Mouse (Mus musculus) adrenal gland, adult 2 months (tissue): ENCODE measurements at regions not wholly inside any gene's neighbourhood (a gene's known extent, or its start where the extent isn't known, plus 50 kb on each side); places are given as distances from the start of the nearest gene placed in this dataset.

Source experiments
- DNase-seq: peaks from one replicate; pipeline ENCODE4 v3.0.0; 2021

DNA sequence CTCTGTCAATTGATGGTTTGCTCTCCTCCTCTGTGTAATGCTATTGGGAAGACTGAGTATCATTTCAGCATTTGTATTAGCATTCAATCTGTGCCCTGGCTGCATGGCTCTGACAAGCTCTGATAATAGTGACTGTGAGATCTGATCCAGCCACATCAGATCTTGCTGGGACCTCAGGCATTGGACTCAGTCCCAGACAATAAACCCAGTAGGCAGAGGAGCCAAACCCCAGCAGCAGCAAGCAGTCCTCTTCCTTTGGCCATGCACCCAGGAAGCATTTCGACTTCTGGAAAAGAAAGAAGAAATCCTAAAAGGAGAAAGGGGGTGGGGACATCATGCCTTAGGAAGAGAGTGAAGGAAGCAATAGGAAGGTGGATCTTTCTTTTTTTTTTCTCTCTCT is 205.8 kb upstream of the Onecut1 start:
- DNase-seq, result no peak

DNA sequence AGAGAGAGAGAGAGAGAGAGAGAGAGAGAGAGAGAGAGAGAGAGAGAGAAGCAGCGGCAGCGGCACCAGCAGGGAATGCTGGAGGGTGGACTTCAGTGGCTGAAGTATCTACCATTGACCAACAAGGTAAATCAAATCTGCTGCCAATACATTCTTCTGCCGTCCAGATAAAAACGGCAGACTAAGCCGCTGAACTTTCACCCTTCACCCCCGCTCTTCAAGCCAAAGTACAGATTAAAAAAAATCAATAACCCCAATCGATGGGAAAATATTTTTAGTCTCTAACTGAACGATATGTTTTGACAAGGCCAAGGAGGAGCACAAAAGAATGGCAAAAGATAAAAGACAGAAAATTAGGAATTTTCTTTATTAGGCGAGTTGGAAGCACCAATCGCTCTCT is 205.3 kb upstream of the Onecut1 start:
- no peak for DNase-seq

DNA sequence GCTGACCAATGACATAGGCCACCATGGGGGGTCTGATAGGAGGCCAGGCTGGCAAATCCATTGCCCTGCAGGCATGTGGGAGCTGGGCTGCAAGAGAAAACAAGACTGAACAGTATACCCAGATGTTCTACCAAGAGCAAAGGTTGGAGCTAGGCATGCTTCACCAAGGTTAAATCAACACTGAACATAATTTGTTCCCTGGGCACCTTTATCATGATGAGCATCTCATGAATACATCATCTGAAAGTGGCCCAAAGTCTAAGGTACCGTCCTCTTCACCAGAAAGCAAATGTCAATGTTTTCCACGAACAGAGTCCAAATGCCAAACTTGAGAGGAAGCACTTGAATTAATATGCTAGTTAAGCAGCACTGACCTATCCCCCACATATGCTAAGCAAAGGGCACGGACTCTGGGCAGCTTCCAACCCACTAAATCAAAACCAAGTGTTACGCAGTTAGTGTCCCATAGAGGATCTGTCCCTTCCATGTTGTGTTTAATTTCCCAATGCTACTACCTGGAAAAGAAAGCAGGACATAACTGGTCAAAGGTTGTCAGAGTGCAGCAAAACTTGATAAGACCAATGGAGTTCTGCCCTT is 190.3 kb upstream of the Onecut1 start:
- DNase-seq, result peak; percentile 9

DNA sequence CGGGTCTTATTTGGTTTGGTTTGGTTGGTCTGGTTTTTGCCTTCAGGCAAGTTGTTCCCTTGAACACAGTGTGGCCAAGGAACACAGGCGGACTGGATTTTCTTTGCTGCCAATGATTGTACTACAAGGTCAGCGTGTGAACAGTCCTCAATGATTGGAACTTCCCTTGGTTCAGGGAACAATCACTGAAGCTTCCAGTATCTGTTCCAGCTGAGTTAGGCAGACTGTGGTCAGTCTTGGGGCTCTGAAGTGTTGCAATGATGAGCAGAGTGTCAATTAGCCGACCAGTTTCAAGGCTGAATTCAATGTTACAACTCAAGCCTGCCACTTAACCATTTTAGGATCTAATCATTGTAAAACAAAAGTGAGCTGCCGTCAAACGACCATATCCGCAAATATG is 189.5 kb upstream of the Onecut1 start:
- DNase-seq, result peak; percentile 19

DNA sequence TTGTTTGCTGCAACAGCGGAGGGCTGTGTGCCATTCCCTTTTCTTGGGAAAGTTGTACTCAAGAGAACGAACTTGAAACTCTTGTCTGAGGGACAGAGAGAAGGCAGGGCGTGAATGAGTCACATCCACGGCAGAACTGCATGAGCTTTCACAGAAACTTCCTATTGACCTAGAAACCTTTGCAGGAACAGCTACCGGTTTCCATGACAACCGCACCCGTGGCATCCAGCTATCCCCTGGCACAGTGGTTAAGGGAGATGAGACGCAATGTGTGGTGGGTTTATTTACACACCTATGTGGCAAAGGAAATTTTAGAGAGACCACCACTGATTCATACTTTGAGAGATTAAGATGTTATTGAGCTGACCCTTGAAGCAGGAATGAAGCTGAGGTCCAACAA is 163.5 kb upstream of the Onecut1 start:
- no peak for DNase-seq

DNA sequence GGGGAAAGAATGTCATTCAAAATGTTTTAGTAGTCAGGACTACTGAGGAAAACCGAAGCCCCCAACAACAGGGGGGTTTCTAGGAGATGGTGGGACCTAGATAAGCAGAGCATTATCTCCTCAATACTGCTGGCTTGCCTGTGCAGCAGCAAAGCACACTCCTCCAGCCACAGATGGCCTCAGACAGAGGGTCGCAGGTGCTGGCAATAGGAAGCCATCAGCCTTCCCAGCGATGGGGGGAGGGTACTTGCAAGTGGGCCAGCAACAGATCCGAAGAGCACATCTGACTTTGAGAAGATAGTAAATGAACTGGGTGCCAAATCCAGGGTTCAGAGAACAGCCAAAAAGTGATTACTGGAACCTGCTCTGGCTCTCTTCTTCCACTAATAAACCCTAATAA is 156.0 kb upstream of the Onecut1 start:
- no peak for DNase-seq

DNA sequence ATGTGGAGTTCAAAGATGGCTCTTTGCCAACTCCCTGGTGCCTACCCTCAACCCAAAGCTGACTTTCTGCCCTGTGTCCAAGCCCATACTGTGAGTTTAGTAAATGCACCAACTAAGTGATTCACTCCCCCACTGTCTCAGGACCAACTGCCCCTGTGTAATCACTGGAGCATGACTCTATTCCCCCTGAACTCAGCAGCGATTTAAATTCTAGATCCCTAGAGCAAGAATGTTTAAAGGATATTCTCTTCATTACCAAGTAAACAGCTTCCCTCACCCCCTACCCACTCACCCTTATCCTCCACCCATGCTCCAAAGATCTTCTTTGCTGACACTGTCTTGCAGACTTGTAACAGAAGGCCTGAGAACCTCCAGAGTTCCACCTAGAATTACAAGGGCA is 154.1 kb upstream of the Onecut1 start:
- no peak for DNase-seq

DNA sequence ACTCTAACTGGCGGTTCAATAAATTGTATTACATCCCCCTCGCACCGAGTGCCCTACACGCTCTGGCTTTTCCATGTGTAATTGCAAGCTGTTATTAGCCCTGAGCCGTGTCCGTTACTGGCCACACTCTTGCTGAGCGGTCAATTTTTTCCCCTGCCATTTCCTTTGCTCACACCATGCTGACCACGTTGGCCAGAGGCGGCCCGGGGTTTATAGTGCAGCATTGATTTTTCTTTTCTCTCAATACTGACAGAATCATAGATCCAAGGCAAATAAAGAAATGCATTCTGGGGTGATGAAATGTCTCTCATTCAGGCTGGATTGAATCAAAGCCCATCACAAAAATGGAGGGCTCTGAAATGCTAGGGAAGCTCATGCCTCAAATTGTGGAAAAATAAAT is 150.0 kb upstream of the Onecut1 start:
- no peak for DNase-seq

DNA sequence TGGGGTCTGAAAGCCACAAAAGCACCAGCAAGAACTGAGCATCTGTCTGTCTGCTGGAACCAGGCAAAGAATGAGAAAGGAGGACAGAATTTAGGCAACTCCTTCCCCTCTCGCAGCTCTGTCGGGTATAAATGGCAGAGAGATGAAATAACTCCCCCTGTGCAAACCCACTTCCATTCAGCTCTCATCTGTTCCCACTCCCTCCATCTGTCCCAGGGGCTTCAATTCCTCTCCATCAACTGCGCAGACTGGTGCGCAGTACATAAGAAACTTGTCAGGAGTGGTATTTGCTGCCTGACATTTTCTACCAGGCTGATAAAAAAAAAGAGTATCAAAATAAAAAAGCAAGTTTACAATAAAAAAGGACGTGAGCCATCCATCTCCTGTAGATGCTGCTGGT is 129.3 kb upstream of the Onecut1 start:
- no peak for DNase-seq

DNA sequence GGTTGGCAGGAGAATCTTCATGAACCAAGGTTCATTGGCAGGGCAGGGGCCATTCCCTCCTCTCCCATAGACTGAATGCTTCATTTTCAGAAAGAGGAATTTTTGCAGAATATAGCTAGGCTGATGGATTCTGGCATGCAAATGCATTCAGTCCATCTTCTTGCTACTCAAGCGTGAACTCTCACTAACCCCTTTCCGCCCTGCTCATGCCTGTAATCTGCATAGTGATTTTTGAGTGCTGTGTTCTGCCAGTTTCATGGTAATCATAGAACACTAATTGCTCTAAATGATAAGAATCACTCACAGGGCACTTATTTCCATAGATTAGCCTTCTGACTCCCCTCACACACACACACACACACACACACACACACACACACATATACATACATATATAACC is 119.8 kb upstream of the Onecut1 start:
- DNase-seq, result no peak

DNA sequence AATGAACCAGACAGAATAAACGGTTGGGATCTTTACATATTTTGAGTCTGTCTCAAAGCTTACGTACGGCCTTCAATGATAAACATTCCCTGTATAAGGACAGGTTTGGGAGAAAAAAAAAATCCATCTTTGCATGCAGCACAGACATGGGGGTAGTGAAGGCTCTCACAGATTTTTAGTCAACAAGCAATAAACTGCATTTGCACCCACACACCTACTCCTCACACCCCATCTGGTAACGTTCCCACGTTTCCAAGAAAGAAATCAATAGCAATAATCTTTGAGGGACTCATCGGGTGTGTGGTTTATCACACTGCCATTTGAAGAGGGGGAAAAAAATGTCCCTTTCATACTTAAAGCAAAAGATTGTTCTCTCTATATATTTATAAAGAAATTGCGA is 113.8 kb upstream of the Onecut1 start:
- DNase-seq, result no peak

DNA sequence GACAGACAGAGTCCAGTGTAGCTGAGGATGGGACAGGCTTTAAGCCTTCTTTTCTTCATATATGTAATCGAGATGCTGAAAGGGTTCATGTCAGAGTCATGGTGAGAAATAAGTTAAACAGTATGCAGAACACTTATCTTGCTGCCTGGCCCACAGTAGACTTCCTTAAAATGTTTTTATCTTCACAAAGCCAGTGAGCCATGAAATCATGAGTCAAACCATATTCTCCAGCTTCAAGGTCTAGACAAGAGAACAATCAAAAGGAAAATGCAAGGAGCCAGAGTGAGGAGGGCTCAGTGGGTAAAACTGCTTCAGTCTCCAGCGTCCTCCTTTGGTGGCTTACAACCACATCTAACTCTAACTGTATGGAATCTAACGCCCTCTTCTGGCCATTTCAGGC is 103.7 kb upstream of the Onecut1 start:
- DNase-seq, result no peak

DNA sequence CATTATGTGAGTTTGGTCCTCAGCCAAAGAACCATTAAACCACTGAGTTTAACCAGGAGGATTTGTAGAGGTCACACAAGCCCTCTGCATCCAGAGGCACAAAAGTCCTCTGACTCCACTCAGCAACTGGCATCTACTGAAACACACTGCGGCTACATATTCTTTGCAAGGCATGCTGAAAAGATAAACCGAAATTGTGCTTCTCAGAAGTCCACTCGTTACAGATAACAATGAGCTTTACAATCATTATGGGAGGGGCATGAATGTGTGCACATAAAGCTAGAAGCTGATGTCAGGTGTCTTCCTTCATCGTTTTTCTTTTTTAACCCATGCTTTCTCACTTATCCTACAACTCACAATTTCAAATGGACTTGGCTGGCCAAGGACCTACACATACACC is 102.8 kb upstream of the Onecut1 start:
- no peak for DNase-seq

DNA sequence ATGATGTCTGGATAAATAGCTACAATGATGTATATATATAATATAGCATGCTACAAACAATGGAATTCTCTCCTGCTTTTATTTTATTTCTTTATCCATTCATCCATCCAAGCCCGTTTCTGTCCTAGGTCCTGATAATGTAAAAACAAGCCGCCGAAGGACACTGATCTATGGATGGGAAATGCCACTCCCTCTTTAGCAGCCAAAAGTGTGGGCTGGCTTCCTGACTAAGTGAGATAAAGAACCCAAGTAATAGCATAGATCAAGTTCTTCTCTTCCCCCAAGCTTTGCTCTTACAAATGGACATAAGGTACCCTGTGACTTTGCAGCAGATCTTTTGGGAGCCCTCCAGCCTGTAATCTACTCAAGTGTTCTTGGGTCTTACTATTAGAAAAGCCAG is 81.3 kb upstream of the Onecut1 start:
- DNase-seq, result no peak

DNA sequence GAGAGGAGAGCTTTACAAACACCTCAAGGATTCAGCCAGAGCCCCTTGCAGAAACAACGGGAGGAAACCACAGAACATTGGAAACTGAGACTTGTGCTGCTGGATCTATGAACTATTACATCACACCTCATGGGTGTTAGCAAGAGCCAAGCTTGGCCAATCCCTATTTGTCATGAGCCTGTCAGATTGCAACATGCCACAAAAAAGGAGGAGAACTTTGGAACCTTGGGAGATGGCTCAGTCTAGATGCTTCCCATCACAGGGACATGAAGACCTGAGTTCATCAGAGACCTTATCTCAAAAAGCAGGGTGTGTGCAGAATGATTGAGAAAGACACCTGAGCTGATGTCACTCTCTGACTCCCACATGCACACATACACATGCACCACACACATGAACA is 68.3 kb upstream of the Onecut1 start:
- DNase-seq, result peak; percentile 27

DNA sequence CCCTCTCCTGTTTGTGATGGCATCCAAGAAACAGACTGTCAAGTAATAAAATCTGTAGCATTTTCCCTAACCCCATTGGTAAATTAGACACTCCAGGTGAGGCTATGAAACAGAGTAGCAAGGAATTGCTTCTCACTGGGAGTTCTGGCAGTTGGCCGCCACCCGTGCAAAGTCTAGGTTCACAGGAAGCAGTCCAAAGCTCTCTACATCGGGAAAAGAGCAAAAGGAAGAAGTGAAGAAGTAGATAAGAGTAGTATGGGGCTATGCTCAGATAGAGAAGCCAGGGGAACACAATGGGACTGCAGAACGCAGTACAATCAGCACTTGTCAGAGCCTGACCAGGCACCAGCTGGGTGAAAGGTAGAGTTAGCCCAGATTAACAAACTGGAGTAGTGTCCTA is 65.7 kb upstream of the Onecut1 start:
- no peak for DNase-seq

DNA sequence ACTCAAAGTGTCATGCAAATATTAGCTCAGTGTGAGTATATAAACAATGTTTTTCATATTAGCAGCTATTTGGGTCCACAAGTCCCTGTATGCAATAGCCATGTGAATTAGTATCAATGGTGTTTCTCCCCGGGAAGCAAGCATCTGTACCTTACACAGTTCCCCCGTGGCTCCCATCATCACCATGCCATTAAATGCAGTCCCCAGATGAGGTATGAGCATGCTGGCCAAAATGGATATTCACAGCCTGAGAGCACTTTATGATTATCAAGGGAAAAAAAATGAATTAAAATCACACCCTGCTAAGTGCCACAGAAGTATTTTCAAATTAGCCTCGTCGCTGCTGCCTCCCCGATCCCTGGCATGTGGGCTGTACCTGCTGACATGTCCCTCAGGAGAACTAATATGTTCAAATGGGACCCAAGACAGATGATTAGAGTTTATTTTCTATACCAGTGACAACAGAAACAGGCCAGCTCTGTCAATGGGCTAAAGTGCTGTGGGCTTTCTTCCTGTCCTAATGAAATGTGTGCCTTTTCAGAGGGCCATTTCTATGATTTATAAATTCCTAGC is 64.4 kb upstream of the Onecut1 start:
- no peak for DNase-seq

DNA sequence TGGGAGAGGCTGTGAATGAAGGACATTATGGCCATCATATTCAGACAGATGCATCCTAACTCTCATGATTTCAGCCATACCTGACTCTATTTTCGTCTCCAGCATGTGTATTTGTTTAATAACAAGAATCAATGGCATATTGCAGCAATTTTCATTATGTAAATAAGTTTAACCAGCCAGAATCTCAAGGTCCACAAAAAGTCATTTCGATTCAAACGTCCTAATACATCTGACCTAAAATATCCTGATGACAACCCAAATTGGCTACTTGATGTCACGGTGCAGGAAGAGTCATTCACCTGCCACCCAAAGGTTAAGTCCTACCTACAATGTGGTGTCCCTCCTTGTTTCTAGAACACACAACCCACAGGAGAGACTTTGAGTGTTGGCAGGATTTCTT is 60.6 kb upstream of the Onecut1 start:
- DNase-seq, result no peak

DNA sequence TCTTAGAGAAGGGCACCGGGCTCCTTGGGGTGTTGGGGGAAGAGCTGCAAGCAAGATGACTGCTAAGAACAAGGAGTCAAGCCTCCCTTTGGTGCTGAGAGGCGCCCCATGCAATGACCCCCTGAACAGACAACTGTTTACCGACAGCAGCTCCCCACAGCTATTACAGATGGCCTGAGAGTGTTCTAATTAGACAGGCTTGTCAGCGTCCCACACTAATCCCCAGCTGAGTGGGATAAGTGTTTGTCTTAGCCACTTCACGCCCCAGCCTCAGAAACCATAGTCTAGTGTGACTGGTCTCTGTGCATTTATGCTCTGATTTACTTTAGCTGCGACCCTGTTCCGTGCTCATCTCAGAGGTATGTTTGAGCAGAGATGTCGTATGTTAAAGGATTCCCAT is 50.3 kb upstream of the Onecut1 start:
- no peak for DNase-seq
